Mouse (Mus musculus) liver, embryonic 14.5 days (tissue): Measurements from ENCODE around the gene Cox4i2.

ENCODE experiments used
- CTCF ChIP-seq: IDR thresholded peaks from 2 replicates; pipeline ENCODE4 v1.5.1; 2016; ENCODE audit warnings: antibody characterized with exemption, low read depth, control low read depth
- EP300 ChIP-seq: IDR thresholded peaks from 2 replicates; pipeline ENCODE4 v1.6.1; 2016; ENCODE audit warnings: antibody characterized with exemption, low read depth

GRCm38 (mm10) chr2:152726213-152726612 lies 27.8 kb upstream of the Cox4i2 start:
- no peak for TF ChIP-seq CTCF
- no peak for TF ChIP-seq EP300
